Mouse (Mus musculus): Measurements from ENCODE around the gene Prrt4. TPM values are rescaled to one million over a fixed set of nuclear protein-coding genes. Genes with fewer than 3 reads are reported as not detected.

Prrt4 gene
- polyA plus RNA-seq, 1 experiment from 2014 or later: 6.2 TPM

- WGBS: 34% methylated on average over 7 of the region's 7 CpGs
- DNase-seq: peak; percentile 17
- Histone ChIP-seq H3K4me3 (replicated peaks; ENCODE audit: low read depth, low read length) (peak overlapping the region; percentile 64), H3K27me3 (ENCODE audit: control insufficient read depth, insufficient read depth, low read length) (peaks cover 8% of the 10 kb centered on the region; the same call in 1 of the 2 replicates), H3K4me2 (ENCODE audit: low read length) (peak overlapping the region; percentile 84), H3K9ac (replicated peaks; ENCODE audit: low read length) (peak overlapping the region; percentile 83), H3K36me3 (ENCODE audit: control insufficient read depth, insufficient read depth, low read length) (peaks cover 8% of the 10 kb centered on the region), H3K4me1 (ENCODE audit: control insufficient read depth, insufficient read depth, low read length) (peaks cover 48% of the 10 kb centered on the region), H3K27ac (replicated peaks; ENCODE audit: low read depth, low read length) (peak overlapping the region; percentile 91), H3K9me3 (ENCODE audit: control insufficient read depth, low read length) (no peaks in the 10 kb centered on the region)
- ATAC-seq (ENCODE audit: low FRiP score, low TSS enrichment): no peak
These were observed 31.8 kb upstream of the Prrt4 start for GRCm38 (mm10) chr6:29211146-29211545.

GRCm38 (mm10) chr6:29210231-29210936 is 31.0 kb upstream of the Prrt4 start:
- Histone ChIP-seq H3K27me3 (ENCODE audit: control insufficient read depth, insufficient read depth, low read length) (peaks cover 8% of the 10 kb centered on the region; the same call in 1 of the 2 replicates), H3K27ac (replicated peaks; ENCODE audit: low read depth, low read length) (no peak overlapping the region), H3K9ac (replicated peaks; ENCODE audit: low read length) (no peak overlapping the region), H3K4me2 (ENCODE audit: low read length) (peak overlapping the region; percentile 84), H3K9me3 (ENCODE audit: control insufficient read depth, low read length) (no peaks in the 10 kb centered on the region), H3K36me3 (ENCODE audit: control insufficient read depth, insufficient read depth, low read length) (peaks cover 14% of the 10 kb centered on the region), H3K4me1 (ENCODE audit: control insufficient read depth, insufficient read depth, low read length) (peaks cover 47% of the 10 kb centered on the region), H3K4me3 (replicated peaks; ENCODE audit: low read depth, low read length) (no peak overlapping the region)
- 84% methylated on average over 9 of the region's 9 CpGs for WGBS
- ATAC-seq (ENCODE audit: low FRiP score, low TSS enrichment) (no peak), DNase-seq (no peak)

GRCm38 (mm10) chr6:29208178-29208577 is 28.8 kb upstream of the Prrt4 start:
- DNase-seq (no peak), ATAC-seq (ENCODE audit: low FRiP score, low TSS enrichment) (no peak)
- peaks cover 26% of the 10 kb centered on the region for H3K4me1 ChIP-seq (ENCODE audit: control insufficient read depth, insufficient read depth, low read length)
- no peaks in the 10 kb centered on the region for H3K27me3 ChIP-seq (ENCODE audit: control insufficient read depth, insufficient read depth, low read length)
- H3K4me2 ChIP-seq (ENCODE audit: low read length): no peak overlapping the region
- H3K36me3 ChIP-seq (ENCODE audit: control insufficient read depth, insufficient read depth, low read length): peaks cover 31% of the 10 kb centered on the region
- no peak overlapping the region for H3K4me3 ChIP-seq (replicated peaks; ENCODE audit: low read depth, low read length)
- no peak overlapping the region for H3K9ac ChIP-seq (replicated peaks; ENCODE audit: low read length)
- 88% methylated on average over 5 of the region's 5 CpGs for WGBS
- H3K9me3 ChIP-seq (ENCODE audit: control insufficient read depth, low read length): no peaks in the 10 kb centered on the region
- H3K27ac ChIP-seq (replicated peaks; ENCODE audit: low read depth, low read length): no peak overlapping the region

- Histone ChIP-seq H3K4me2 (ENCODE audit: low read length) (no peak overlapping the region), H3K9me3 (ENCODE audit: control insufficient read depth, low read length) (no peaks in the 10 kb centered on the region), H3K36me3 (ENCODE audit: control insufficient read depth, insufficient read depth, low read length) (peaks cover 43% of the 10 kb centered on the region), H3K27ac (replicated peaks; ENCODE audit: low read depth, low read length) (no peak overlapping the region), H3K27me3 (ENCODE audit: control insufficient read depth, insufficient read depth, low read length) (no peaks in the 10 kb centered on the region), H3K9ac (replicated peaks; ENCODE audit: low read length) (no peak overlapping the region), H3K4me1 (ENCODE audit: control insufficient read depth, insufficient read depth, low read length) (peaks cover 17% of the 10 kb centered on the region), H3K4me3 (replicated peaks; ENCODE audit: low read depth, low read length) (no peak overlapping the region)
- ATAC-seq (ENCODE audit: low FRiP score, low TSS enrichment) (no peak), DNase-seq (no peak)
- 87% methylated on average over 5 of the region's 5 CpGs for WGBS
These were observed 27.6 kb upstream of the Prrt4 start for GRCm38 (mm10) chr6:29207017-29207416.

- Histone ChIP-seq H3K9me3 (ENCODE audit: control insufficient read depth, low read length) (no peaks in the 10 kb centered on the region), H3K27me3 (ENCODE audit: control insufficient read depth, insufficient read depth, low read length) (no peaks in the 10 kb centered on the region), H3K9ac (replicated peaks; ENCODE audit: low read length) (no peak overlapping the region), H3K4me3 (replicated peaks; ENCODE audit: low read depth, low read length) (no peak overlapping the region), H3K36me3 (ENCODE audit: control insufficient read depth, insufficient read depth, low read length) (peaks cover 44% of the 10 kb centered on the region), H3K27ac (replicated peaks; ENCODE audit: low read depth, low read length) (no peak overlapping the region), H3K4me1 (ENCODE audit: control insufficient read depth, insufficient read depth, low read length) (peaks cover 11% of the 10 kb centered on the region), H3K4me2 (ENCODE audit: low read length) (no peak overlapping the region)
- WGBS: 96% methylated on average over 10 of the region's 10 CpGs
- DNase-seq (no peak), ATAC-seq (ENCODE audit: low FRiP score, low TSS enrichment) (no peak)
These were observed 26.6 kb upstream of the Prrt4 start for GRCm38 (mm10) chr6:29206006-29206405.

- ATAC-seq (ENCODE audit: low FRiP score, low TSS enrichment) (peak; percentile 46; the same call in 1 of the 2 replicates), DNase-seq (peak; percentile 83)
- H3K4me3 ChIP-seq (replicated peaks; ENCODE audit: low read depth, low read length): no peak overlapping the region
- 0 out of 2 replicates have a peak, but pooled peaks cover 3% of the 10 kb centered on the region for H3K4me1 ChIP-seq (ENCODE audit: control insufficient read depth, insufficient read depth, low read length)
- no peak overlapping the region for H3K9ac ChIP-seq (replicated peaks; ENCODE audit: low read length)
- H3K27ac ChIP-seq (replicated peaks; ENCODE audit: low read depth, low read length): no peak overlapping the region
- H3K27me3 ChIP-seq (ENCODE audit: control insufficient read depth, insufficient read depth, low read length): no peaks in the 10 kb centered on the region
- peaks cover 44% of the 10 kb centered on the region for H3K36me3 ChIP-seq (ENCODE audit: control insufficient read depth, insufficient read depth, low read length)
- H3K4me2 ChIP-seq (ENCODE audit: low read length): no peak overlapping the region
- H3K9me3 ChIP-seq (ENCODE audit: control insufficient read depth, low read length): no peaks in the 10 kb centered on the region
- WGBS: 59% methylated on average over 15 of the region's 15 CpGs
These were observed 25.7 kb upstream of the Prrt4 start for GRCm38 (mm10) chr6:29204932-29205614.

GRCm38 (mm10) chr6:29203861-29204585 is 24.6 kb upstream of the Prrt4 start:
- DNase-seq (no peak), ATAC-seq (ENCODE audit: low FRiP score, low TSS enrichment) (no peak)
- Histone ChIP-seq H3K27ac (replicated peaks; ENCODE audit: low read depth, low read length) (no peak overlapping the region), H3K36me3 (ENCODE audit: control insufficient read depth, insufficient read depth, low read length) (peaks cover 44% of the 10 kb centered on the region), H3K4me2 (ENCODE audit: low read length) (no peak overlapping the region), H3K27me3 (ENCODE audit: control insufficient read depth, insufficient read depth, low read length) (no peaks in the 10 kb centered on the region), H3K9ac (replicated peaks; ENCODE audit: low read length) (no peak overlapping the region), H3K9me3 (ENCODE audit: control insufficient read depth, low read length) (no peaks in the 10 kb centered on the region), H3K4me1 (ENCODE audit: control insufficient read depth, insufficient read depth, low read length) (no peaks in the 10 kb centered on the region), H3K4me3 (replicated peaks; ENCODE audit: low read depth, low read length) (no peak overlapping the region)
- WGBS: 85% methylated on average over 6 of the region's 6 CpGs

- ATAC-seq (ENCODE audit: low FRiP score, low TSS enrichment) (no peak), DNase-seq (no peak)
- Histone ChIP-seq H3K9ac (replicated peaks; ENCODE audit: low read length) (no peak overlapping the region), H3K27me3 (ENCODE audit: control insufficient read depth, insufficient read depth, low read length) (no peaks in the 10 kb centered on the region), H3K4me2 (ENCODE audit: low read length) (no peak overlapping the region), H3K36me3 (ENCODE audit: control insufficient read depth, insufficient read depth, low read length) (peaks cover 44% of the 10 kb centered on the region), H3K4me3 (replicated peaks; ENCODE audit: low read depth, low read length) (no peak overlapping the region), H3K27ac (replicated peaks; ENCODE audit: low read depth, low read length) (no peak overlapping the region), H3K9me3 (ENCODE audit: control insufficient read depth, low read length) (no peaks in the 10 kb centered on the region), H3K4me1 (ENCODE audit: control insufficient read depth, insufficient read depth, low read length) (peaks cover 7% of the 10 kb centered on the region)
- WGBS: 89% methylated on average over 13 of the region's 13 CpGs
These were observed 23.7 kb upstream of the Prrt4 start for GRCm38 (mm10) chr6:29203096-29203495.

All from midbrain, embryonic 14.5 days (tissue).